Mouse (Mus musculus) heart, adult 2 months (tissue): ENCODE measurements around the gene Cdiptos. TPM values are rescaled to one million over a fixed set of nuclear protein-coding genes. Genes with fewer than 3 reads are reported as not detected.

Experiments
- DNase-seq, 2 experiments: peaks; one replicate each; pipeline ENCODE4 v3.0.0; 2021
- H3K27ac ChIP-seq: fragments of 200-600 bp; 2 replicates; pipeline ENCODE4 v1.8.1; 2022
- H3K27me3 ChIP-seq: fragments of 200-500 bp; 2 replicates; pipeline ENCODE4 v1.6.1; 2012; ENCODE audit warnings: mild to moderate bottlenecking, low read length, inconsistent platforms, mixed read lengths; ENCODE audit not compliant: control insufficient read depth, insufficient read depth
- H3K36me3 ChIP-seq: fragments of 200-500 bp; 2 replicates; pipeline ENCODE4 v1.6.1; 2012; ENCODE audit warnings: low read length, inconsistent platforms; ENCODE audit not compliant: control insufficient read depth, insufficient read depth
- H3K4me1 ChIP-seq: fragments of 200-500 bp; 2 replicates; pipeline ENCODE4 v1.6.1; 2011; ENCODE audit warnings: low read length; ENCODE audit not compliant: control insufficient read depth, insufficient read depth
- H3K4me3 ChIP-seq: fragments of 200-600 bp; 2 replicates; pipeline ENCODE4 v1.8.1; 2022
- H3K79me2 ChIP-seq: fragments of 200-500 bp; replicated peaks from 2 replicates; pipeline ENCODE4 v1.6.1; 2012; ENCODE audit warnings: mild to moderate bottlenecking, inconsistent platforms, low read length, moderate library complexity, mixed read lengths; ENCODE audit not compliant: control insufficient read depth, insufficient read depth
- H3K9ac ChIP-seq: fragments of 200-500 bp; 2 replicates; pipeline ENCODE4 v1.6.1; 2012; ENCODE audit warnings: low read depth, mild to moderate bottlenecking, control low read depth, inconsistent platforms, low read length, mixed read lengths
- CTCF ChIP-seq: fragments of 200-600 bp; IDR thresholded peaks from 2 replicates; pipeline ENCODE4 v1.8.1; 2022; ENCODE audit warnings: antibody characterized with exemption, mild to moderate bottlenecking, moderate library complexity
- EP300 ChIP-seq: fragments of 200-500 bp; IDR thresholded peaks from 2 replicates; pipeline ENCODE4 v1.6.1; 2011; ENCODE audit warnings: low read depth, low read length, control low read depth; ENCODE audit not compliant: insufficient read depth
- POLR2A ChIP-seq: fragments of 200-500 bp; IDR thresholded peaks from 2 replicates; pipeline ENCODE4 v1.6.1; 2011; ENCODE audit warnings: mild to moderate bottlenecking, low read depth, low read length, control low read depth; ENCODE audit not compliant: insufficient read depth
- WGBS: fragments of 180-500 bp; shearing (Covaris S2); methylation state at CpG from one replicate; pipeline ENCODE4 v1.1.7; 2018; 5-methylcytosine and 5-hydroxymethylcytosine counted together
- intact Hi-C: fragments of 180-260 bp; cut with DNase I; formaldehyde crosslinking; loops from one replicate; pipeline ENCODE4 v1.15.1; 2025
- polyA plus RNA-seq: library from polyadenylated mRNA; depleted of rRNA; stranded (reverse); fragments of >200 nt; gene quantifications from 2 replicates; pipeline ENCODE4 v1.2.3, GENCODE M21; 2012
- total RNA-seq, 2 experiments: library from RNA; stranded (reverse); gene quantifications; 2 replicates each; pipeline ENCODE4 v1.2.3; 2021

Cdiptos gene
- total and polyA plus RNA-seq, 3 experiments: 0.39 to 2.5 TPM; not detected in 1

GRCm38 (mm10) chr7:127019306-127019960 lies 43.5 kb upstream of the Cdiptos start:
- no peak overlapping the region for H3K9ac ChIP-seq
- H3K4me3 ChIP-seq: no peak overlapping the region
- TF ChIP-seq POLR2A (no peak), EP300 (no peak), CTCF (no peak)
- no peak overlapping the region; the same call in 1 of the 2 replicates for H3K27ac ChIP-seq
- peaks cover 5% of the 10 kb centered on the region for H3K36me3 ChIP-seq
- intact Hi-C loops: loop anchor here (10.0 kb wide), 1 partner anchor 175 kb away; the partner anchor contains the start of gene Cd2bp2
- H3K27me3 ChIP-seq: no peaks in the 10 kb centered on the region
- H3K79me2 ChIP-seq: no peaks in the 10 kb centered on the region; the same call in 1 of the 2 replicates
- WGBS: 75% methylated on average over 14 of the region's 14 CpGs
- DNase-seq: no peak
- H3K4me1 ChIP-seq: peaks cover 11% of the 10 kb centered on the region

- Histone ChIP-seq H3K79me2 (peaks cover 2% of the 10 kb centered on the region; the same call in 1 of the 2 replicates), H3K27ac (peak overlapping the region; percentile 15), H3K4me1 (peaks cover 11% of the 10 kb centered on the region), H3K36me3 (peaks cover 5% of the 10 kb centered on the region), H3K27me3 (no peaks in the 10 kb centered on the region), H3K4me3 (no peak overlapping the region), H3K9ac (no peak overlapping the region)
- intact Hi-C loops: loop anchor here (10.0 kb wide), 1 partner anchor 176 kb away; the partner anchor contains the start of gene Cd2bp2
- DNase-seq: peak in 1 of 2 experiments; percentile 10
- WGBS: 57% methylated on average over 15 of the region's 15 CpGs
- TF ChIP-seq POLR2A: no peak
Measured at GRCm38 (mm10) chr7:127018416-127019305, 42.8 kb upstream of the Cdiptos start.

GRCm38 (mm10) chr7:127017950-127018345 lies 42.0 kb upstream of the Cdiptos start:
- intact Hi-C loops: loop anchor here (1.0 to 10.0 kb wide), 4 partner anchors 7 to 177 kb away; partner anchors contain the start of genes Cd2bp2 and Cdiptos
- no peaks in the 10 kb centered on the region for H3K27me3 ChIP-seq
- H3K9ac ChIP-seq: 0 out of 2 replicates have a peak overlapping the region, but pooled peaks have one; percentile 12
- peak in 1 of 2 experiments; percentile 8 for DNase-seq
- H3K4me1 ChIP-seq: peaks cover 15% of the 10 kb centered on the region
- TF ChIP-seq CTCF: no peak
- 52% methylated on average over 6 of the region's 6 CpGs for WGBS
- no peak overlapping the region for H3K4me3 ChIP-seq
- H3K36me3 ChIP-seq: peaks cover 5% of the 10 kb centered on the region
- peaks cover 2% of the 10 kb centered on the region; the same call in 1 of the 2 replicates for H3K79me2 ChIP-seq
- peak overlapping the region; percentile 93 for H3K27ac ChIP-seq

GRCm38 (mm10) chr7:127016971-127017949 lies 41.4 kb upstream of the Cdiptos start, which contains the start of gene Pagr1a:
Gene Pagr1a (minus strand): TSS chr7:127017352.
- Histone ChIP-seq H3K27ac (peak within 1 kb of the TSS; percentile 93), H3K4me1 (peaks cover 15% of the 10 kb centered on the region), H3K4me3 (peak within 1 kb of the TSS; percentile 82), H3K79me2 (peaks cover 2% of the 10 kb centered on the region; the same call in 1 of the 2 replicates), H3K9ac (peak within 1 kb of the TSS; percentile 87), H3K27me3 (no peaks in the 10 kb centered on the region), H3K36me3 (peaks cover 5% of the 10 kb centered on the region)
- 2% methylated on average over 39 of the region's 39 CpGs for WGBS
- intact Hi-C loops: loop anchor here (1.0 to 10.0 kb wide), 4 partner anchors 8 to 178 kb away; partner anchors contain the start of genes Cd2bp2 and Cdiptos
- peak; percentile 95 to 97 for DNase-seq
- peak; percentile 94 for TF ChIP-seq POLR2A
- peak; percentile 43 for TF ChIP-seq EP300
- peak; percentile 90 for TF ChIP-seq CTCF

- TF ChIP-seq EP300 (no peak), CTCF (no peak), POLR2A (peak; percentile 62)
- Histone ChIP-seq H3K27ac (peak overlapping the region; percentile 93), H3K4me1 (peaks cover 16% of the 10 kb centered on the region), H3K9ac (peak overlapping the region; percentile 87), H3K79me2 (peaks cover 4% of the 10 kb centered on the region; the same call in 1 of the 2 replicates), H3K27me3 (no peaks in the 10 kb centered on the region), H3K36me3 (peaks cover 5% of the 10 kb centered on the region), H3K4me3 (peak overlapping the region; percentile 82)
- under 1% methylated on average over 22 of the region's 22 CpGs for WGBS
- intact Hi-C loops: loop anchor here (2.0 to 10.0 kb wide), 2 partner anchors 88 to 178 kb away; partner anchors contain the start of gene Cd2bp2
- no peak for DNase-seq
Measured at GRCm38 (mm10) chr7:127016486-127016938, 40.6 kb upstream of the Cdiptos start.
